Mouse (Mus musculus) testis, postnatal 14 days (tissue): ENCODE data around the gene Maged2.
"Not testable (repeated sequence)": the region's sequence is repeated elsewhere in the genome, so short reads cannot be mapped to it uniquely, and the experiment has no call there.

Source experiments
- DNase-seq: peaks from one replicate; pipeline ENCODE4 v3.0.0; 2021; ENCODE audit warnings: low spot score

Gene Maged2

GRCm38 (mm10) chrX:150814139-150814469 lies at the start of gene Maged2:
Maged2 (minus strand) TSS chrX:150814345.
- peak; percentile 8 for DNase-seq

DNA sequence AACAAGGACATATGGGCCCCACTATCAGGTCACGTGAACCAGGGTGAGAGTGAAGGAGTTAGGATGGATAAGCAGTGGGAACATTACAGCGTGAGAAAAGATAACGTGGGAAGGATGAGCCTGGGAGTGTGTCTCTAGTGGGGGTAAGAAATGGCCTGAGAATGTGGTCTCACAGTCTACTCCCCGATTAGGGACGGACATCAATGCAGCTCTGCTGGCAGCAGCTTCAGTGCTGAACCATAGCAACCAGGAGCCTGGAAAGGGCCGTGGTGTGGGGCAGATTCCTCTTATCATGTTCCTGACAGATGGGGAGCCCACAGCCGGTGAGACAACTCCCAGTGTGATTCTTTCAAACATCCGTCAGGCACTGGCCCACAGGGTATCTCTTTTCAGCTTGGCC lies 34.1 kb upstream of the Maged2 start:
- DNase-seq: peak; percentile 67

- DNase-seq: not testable (repeated sequence)
Observed at GRCm38 (mm10) chrX:150845480-150846205, 31.5 kb upstream of the Maged2 start.

- not testable (repeated sequence) for DNase-seq
Observed at GRCm38 (mm10) chrX:150843257-150843656, 29.1 kb upstream of the Maged2 start.

- DNase-seq: peak; percentile 71
Observed at GRCm38 (mm10) chrX:150830297-150830696, 16.2 kb upstream of the Maged2 start.

DNA sequence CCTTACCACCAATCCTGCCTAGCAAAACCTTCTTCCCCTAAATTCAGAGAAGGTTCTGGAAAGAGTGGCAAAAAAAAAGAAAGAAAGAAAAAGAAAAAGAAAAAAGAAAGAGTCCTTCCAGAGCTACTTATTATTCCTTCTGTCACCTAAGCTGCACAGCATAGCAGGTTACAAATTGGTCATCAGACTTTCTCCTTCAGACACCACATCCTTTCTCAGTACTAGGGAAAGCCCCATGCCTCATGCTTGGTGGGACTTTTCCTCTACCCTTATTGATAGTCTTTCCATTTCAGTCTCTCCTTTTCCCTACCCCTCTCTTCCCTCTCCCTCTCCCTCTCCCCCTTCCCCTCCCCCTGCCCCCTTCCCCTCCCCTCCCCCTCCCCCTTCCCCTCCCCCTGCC lies 3.1 kb upstream of the Maged2 start:
- DNase-seq: no peak

DNA sequence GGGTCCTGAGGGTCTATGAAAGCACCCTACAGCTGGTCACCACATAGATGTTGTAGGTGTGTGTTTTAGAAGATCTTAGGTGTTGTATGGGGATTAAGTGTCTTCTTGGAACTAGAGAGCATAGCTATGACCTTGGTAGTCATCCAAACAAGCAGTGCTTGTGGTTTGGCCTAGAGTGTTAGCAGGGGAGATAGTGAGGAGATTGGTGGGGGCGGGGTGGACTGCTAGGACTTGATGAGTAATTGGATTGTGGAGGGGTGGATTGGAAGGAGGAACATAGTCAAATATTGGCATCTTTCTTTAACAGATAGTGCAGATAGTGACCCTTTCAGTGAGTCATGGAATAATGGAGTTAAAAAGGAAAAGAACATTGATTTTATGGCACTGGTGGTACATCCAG lies 1.5 kb upstream of the Maged2 start:
- DNase-seq: no peak

GRCm38 (mm10) chrX:150813464-150814138 lies 544 bp downstream of the Maged2 start:
- DNase-seq: peak; percentile 32

DNA sequence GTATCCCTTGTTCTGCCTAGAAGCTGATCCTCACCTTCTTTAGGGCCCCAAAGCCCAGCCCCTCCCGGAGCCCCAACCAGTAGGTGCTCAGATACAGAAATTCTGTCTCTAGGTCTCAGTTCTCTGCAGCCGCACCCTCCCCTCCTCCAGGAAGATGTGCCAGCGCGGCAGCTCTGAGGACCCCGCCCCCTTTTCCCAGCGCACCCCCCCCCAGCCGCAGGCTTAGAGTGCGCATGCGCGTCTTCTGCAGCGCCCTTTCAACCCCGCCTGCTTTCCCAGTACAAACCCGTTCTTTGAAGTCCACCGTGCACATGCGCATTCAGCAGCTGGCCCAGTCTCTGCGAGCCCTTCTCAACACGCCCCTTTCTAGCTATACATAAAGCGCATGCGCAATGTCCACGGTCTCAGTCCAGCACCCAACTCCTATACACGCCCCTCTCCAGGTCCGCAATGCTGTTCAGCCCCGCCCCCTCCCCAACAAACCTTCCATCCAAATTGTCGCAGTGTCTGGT lies 1.3 kb downstream of the Maged2 start:
- DNase-seq: peak; percentile 90

GRCm38 (mm10) chrX:150800987-150801386 lies 13.2 kb downstream of the Maged2 start:
- not testable (repeated sequence) for DNase-seq

DNA sequence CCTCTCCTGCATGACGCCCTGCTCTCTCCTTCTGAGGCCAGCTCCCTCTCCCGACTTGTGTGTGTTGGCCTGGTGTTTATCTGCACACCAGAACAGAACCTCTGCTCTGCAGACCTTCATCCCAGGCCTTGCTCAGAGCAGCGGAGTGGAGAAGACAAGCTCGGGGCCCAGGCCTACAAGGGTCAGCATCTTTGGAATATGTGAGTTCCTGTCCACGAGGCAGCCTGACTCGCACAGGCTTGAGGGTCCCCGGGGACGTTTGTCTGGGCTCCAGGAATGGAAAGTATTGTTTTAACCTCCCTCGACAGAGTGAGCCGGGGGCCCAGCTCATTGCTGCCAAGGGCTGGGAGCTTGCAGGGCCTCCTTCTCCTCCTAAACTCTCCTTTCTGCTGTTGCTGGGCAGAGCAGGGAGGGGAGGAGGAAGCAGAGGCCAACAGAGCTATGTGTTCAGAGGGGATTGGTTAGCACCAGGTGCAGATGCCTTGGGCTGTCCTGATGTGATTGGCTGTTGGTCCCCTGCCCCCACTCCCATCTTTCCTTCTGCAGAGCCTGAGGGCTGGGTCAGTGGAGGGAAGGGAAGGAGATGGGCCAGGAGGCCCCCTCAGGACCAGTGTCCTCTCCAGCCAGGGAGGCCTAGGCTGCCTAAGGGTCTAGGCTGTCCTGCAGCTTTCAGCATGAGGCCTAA lies 15.5 kb downstream of the Maged2 start:
- DNase-seq: not testable (repeated sequence)
